Mouse (Mus musculus): Measurements from ENCODE around the gene Slco2a1. TPM values are rescaled to one million over a fixed set of nuclear protein-coding genes. Genes with fewer than 3 reads are reported as not detected.

Gene Slco2a1
- total and polyA plus RNA-seq, 2 experiments from 2014 or later: 5.7 to 10.2 TPM

DNA sequence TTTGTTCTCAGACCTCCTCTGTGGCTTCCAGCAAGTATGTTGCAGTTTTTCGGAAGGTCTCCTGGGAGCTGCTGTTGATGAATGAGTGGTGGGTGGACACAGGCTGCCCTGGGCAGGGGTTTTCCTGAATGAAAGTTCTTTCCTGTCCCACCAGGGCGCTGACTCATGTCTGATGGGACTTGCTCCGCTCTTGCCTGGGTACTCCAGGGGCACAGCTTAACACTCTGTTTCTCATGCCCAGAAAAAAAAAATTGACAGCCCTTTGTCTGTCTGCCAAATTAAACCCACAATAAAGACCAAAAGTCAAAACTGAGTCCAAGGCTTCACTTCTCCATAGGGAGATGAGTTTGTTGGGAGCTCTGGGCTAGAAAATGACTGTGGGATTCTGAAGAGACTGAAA, 44.9 kb downstream of the Slco2a1 start:
- DNase-seq (ENCODE audit: low spot score): no peak
- Histone ChIP-seq H3K4me2 (ENCODE audit: low read depth, low read length) (no peak overlapping the region), H3K4me3 (ENCODE audit: low read depth, low read length) (no peak overlapping the region), H3K9me3 (replicated peaks; ENCODE audit: control insufficient read depth, low read length) (no peaks in the 10 kb centered on the region), H3K4me1 (ENCODE audit: control insufficient read depth, insufficient read depth) (peaks cover 11% of the 10 kb centered on the region; the same call in 1 of the 2 replicates), H3K36me3 (replicated peaks; ENCODE audit: control insufficient read depth, insufficient read depth, low read length) (no peaks in the 10 kb centered on the region), H3K27me3 (ENCODE audit: control insufficient read depth, insufficient read depth, low read length) (0 out of 2 replicates have a peak, but pooled peaks cover 9% of the 10 kb centered on the region), H3K27ac (ENCODE audit: low read depth) (no peak overlapping the region), H3K9ac (replicated peaks; ENCODE audit: low read depth, low read length) (no peak overlapping the region)
- ATAC-seq (ENCODE audit: insufficient read depth, low read depth): no peak
- 73% methylated on average over 3 of the region's 3 CpGs for WGBS
- TF ChIP-seq CTCF (IDR thresholded peaks at IDR 0.05; ENCODE audit: low read depth): no peak
- TF ChIP-seq EP300 (IDR thresholded peaks at IDR 0.05; ENCODE audit: low read depth): no peak

DNA sequence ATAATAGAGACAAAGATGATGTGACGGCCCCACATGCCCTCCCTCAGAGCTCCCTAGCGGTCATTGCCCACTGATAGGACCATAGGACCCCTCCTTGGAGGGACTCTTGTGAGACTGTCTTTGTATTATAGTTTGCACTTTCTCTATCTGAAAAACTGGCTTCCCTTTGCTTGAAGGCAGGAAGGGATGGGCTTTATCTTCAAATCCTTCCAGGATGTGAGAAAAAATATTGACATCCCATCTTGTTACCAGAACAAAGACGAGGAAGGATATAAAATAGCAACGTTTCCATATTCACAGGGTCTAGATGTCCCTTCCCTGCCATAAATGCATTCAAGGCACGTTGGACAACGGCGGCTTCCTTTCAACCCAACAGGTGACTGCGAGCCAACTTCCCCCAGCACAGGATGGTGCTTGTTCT, 48.5 kb downstream of the Slco2a1 start:
- H3K4me1 ChIP-seq (ENCODE audit: control insufficient read depth, insufficient read depth): peaks cover 6% of the 10 kb centered on the region; the same call in 1 of the 2 replicates
- H3K27me3 ChIP-seq (ENCODE audit: control insufficient read depth, insufficient read depth, low read length): 0 out of 2 replicates have a peak, but pooled peaks cover 9% of the 10 kb centered on the region
- DNase-seq (ENCODE audit: low spot score) (peak; percentile 37), ATAC-seq (ENCODE audit: insufficient read depth, low read depth) (no peak)
- no peak overlapping the region; the same call in 1 of the 2 replicates for H3K27ac ChIP-seq (ENCODE audit: low read depth)
- H3K4me3 ChIP-seq (ENCODE audit: low read depth, low read length): no peak overlapping the region
- no peak overlapping the region for H3K4me2 ChIP-seq (ENCODE audit: low read depth, low read length)
- no peaks in the 10 kb centered on the region for H3K36me3 ChIP-seq (replicated peaks; ENCODE audit: control insufficient read depth, insufficient read depth, low read length)
- TF ChIP-seq EP300 (IDR thresholded peaks at IDR 0.05; ENCODE audit: low read depth): 0 out of 2 replicates have a peak, but pooled peaks have one; percentile 35
- TF ChIP-seq CTCF (IDR thresholded peaks at IDR 0.05; ENCODE audit: low read depth): no peak
- no peak overlapping the region for H3K9ac ChIP-seq (replicated peaks; ENCODE audit: low read depth, low read length)
- H3K9me3 ChIP-seq (replicated peaks; ENCODE audit: control insufficient read depth, low read length): no peaks in the 10 kb centered on the region
- 57% methylated on average over 8 of the region's 8 CpGs for WGBS

DNA sequence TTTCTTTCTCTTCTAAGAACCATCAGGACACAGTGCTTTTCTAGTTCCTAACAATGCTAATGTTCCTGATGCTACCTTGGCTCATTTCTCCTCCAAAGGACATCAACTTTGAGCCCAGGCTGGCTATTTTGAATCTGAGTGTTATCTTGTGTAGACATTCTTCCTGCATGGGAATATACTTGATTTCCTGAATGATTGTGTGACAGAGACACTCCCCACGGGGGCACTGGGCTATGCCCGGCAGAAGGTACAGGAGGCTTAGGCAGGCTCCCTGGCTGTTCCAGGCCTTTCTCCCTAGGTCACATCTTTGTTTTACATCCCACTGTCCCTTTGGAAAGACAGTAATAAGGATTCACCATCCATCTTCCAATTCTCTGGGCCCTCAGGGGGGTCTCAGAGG, 49.8 kb downstream of the Slco2a1 start:
- DNase-seq (ENCODE audit: low spot score) (no peak), ATAC-seq (ENCODE audit: insufficient read depth, low read depth) (no peak)
- H3K27ac ChIP-seq (ENCODE audit: low read depth): no peak overlapping the region
- H3K9ac ChIP-seq (replicated peaks; ENCODE audit: low read depth, low read length): no peak overlapping the region
- no peak overlapping the region for H3K4me3 ChIP-seq (ENCODE audit: low read depth, low read length)
- H3K27me3 ChIP-seq (ENCODE audit: control insufficient read depth, insufficient read depth, low read length): 0 out of 2 replicates have a peak, but pooled peaks cover 5% of the 10 kb centered on the region
- no peaks in the 10 kb centered on the region for H3K9me3 ChIP-seq (replicated peaks; ENCODE audit: control insufficient read depth, low read length)
- WGBS: 48% methylated on average over 2 of the region's 2 CpGs
- no peaks in the 10 kb centered on the region for H3K4me1 ChIP-seq (ENCODE audit: control insufficient read depth, insufficient read depth)
- H3K4me2 ChIP-seq (ENCODE audit: low read depth, low read length): no peak overlapping the region
- no peaks in the 10 kb centered on the region for H3K36me3 ChIP-seq (replicated peaks; ENCODE audit: control insufficient read depth, insufficient read depth, low read length)
- TF ChIP-seq CTCF (IDR thresholded peaks at IDR 0.05; ENCODE audit: low read depth) (no peak), EP300 (IDR thresholded peaks at IDR 0.05; ENCODE audit: low read depth) (no peak)

DNA sequence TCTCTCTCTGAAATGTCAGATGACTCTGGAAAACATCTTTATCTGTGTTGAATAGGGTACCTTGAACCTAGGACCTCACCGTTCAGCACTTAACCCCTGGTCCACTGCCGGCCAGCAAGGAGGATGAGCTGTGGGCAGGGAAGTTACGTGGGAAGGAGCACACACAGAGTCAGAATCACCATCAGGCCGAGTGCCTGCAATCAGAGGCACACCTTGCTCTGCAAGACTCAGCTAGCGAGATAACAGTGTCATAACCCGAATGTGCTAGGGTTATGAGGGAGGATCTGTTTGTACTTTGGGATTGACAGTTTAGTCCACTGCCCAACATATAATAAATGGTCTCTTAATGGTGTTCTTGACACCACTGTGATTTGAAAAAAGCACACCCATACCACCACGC, 50.2 kb downstream of the Slco2a1 start:
- Histone ChIP-seq H3K4me3 (ENCODE audit: low read depth, low read length) (no peak overlapping the region), H3K9me3 (replicated peaks; ENCODE audit: control insufficient read depth, low read length) (no peaks in the 10 kb centered on the region), H3K27me3 (ENCODE audit: control insufficient read depth, insufficient read depth, low read length) (0 out of 2 replicates have a peak, but pooled peaks cover 5% of the 10 kb centered on the region), H3K27ac (ENCODE audit: low read depth) (no peak overlapping the region), H3K4me2 (ENCODE audit: low read depth, low read length) (no peak overlapping the region), H3K36me3 (replicated peaks; ENCODE audit: control insufficient read depth, insufficient read depth, low read length) (no peaks in the 10 kb centered on the region), H3K4me1 (ENCODE audit: control insufficient read depth, insufficient read depth) (no peaks in the 10 kb centered on the region), H3K9ac (replicated peaks; ENCODE audit: low read depth, low read length) (no peak overlapping the region)
- no peak for DNase-seq (ENCODE audit: low spot score)
- 70% methylated on average over 7 of the region's 7 CpGs for WGBS
- no peak for ATAC-seq (ENCODE audit: insufficient read depth, low read depth)
- no peak for TF ChIP-seq CTCF (IDR thresholded peaks at IDR 0.05; ENCODE audit: low read depth)
- TF ChIP-seq EP300 (IDR thresholded peaks at IDR 0.05; ENCODE audit: low read depth): no peak

DNA sequence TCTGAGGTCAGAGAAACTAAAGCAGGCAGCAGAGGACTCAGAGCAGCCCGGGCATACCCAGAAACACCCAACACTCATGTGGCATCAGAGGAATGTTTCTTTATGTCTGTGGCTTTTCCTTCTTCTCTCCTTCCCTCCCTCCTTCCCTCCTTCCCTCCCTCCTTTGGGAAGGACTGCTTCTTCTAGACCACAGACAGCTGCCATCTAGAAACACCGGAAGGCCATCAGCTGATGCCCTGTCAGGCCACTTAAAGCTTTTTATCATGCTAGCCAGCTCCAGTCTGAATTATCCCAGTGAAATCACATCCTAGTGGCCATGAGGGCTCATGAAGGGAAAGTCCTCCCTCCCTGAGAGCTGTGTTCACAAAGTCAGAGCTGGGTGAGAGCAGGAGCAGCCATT, 52.1 kb downstream of the Slco2a1 start:
- Histone ChIP-seq H3K4me1 (ENCODE audit: control insufficient read depth, insufficient read depth) (0 out of 2 replicates have a peak, but pooled peaks cover 5% of the 10 kb centered on the region), H3K9me3 (replicated peaks; ENCODE audit: control insufficient read depth, low read length) (no peaks in the 10 kb centered on the region), H3K27me3 (ENCODE audit: control insufficient read depth, insufficient read depth, low read length) (0 out of 2 replicates have a peak, but pooled peaks cover 5% of the 10 kb centered on the region), H3K9ac (replicated peaks; ENCODE audit: low read depth, low read length) (no peak overlapping the region), H3K27ac (ENCODE audit: low read depth) (no peak overlapping the region), H3K36me3 (replicated peaks; ENCODE audit: control insufficient read depth, insufficient read depth, low read length) (no peaks in the 10 kb centered on the region), H3K4me2 (ENCODE audit: low read depth, low read length) (no peak overlapping the region), H3K4me3 (ENCODE audit: low read depth, low read length) (no peak overlapping the region)
- no peak for DNase-seq (ENCODE audit: low spot score)
- WGBS: 70% methylated on average over 2 of the region's 2 CpGs
- no peak for TF ChIP-seq CTCF (IDR thresholded peaks at IDR 0.05; ENCODE audit: low read depth)
- TF ChIP-seq EP300 (IDR thresholded peaks at IDR 0.05; ENCODE audit: low read depth): no peak
- ATAC-seq (ENCODE audit: insufficient read depth, low read depth): no peak

DNA sequence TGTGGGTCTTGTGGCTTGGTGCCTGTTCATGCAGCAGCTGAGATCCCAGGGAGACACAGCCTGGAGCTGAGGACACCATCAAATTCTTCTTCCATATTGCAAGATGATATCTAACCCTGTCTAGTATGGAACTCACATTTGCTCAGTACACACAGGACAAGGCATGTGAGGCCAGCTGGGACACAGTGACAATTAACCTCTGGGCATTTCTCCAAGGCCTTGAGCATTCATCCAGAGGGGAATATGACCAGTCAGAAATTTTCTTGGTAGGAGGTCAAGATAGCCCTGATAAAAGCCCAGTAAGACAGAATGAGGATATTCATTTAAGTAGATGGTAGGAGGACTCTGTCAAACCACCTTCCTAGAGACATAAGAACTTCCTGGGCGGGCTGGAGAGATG, 56.9 kb downstream of the Slco2a1 start:
- H3K27me3 ChIP-seq (ENCODE audit: control insufficient read depth, insufficient read depth, low read length): no peaks in the 10 kb centered on the region
- WGBS: 90% methylated on average over 1 of the region's 1 CpGs
- H3K4me3 ChIP-seq (ENCODE audit: low read depth, low read length): no peak overlapping the region
- no peaks in the 10 kb centered on the region for H3K9me3 ChIP-seq (replicated peaks; ENCODE audit: control insufficient read depth, low read length)
- DNase-seq (ENCODE audit: low spot score) (no peak), ATAC-seq (ENCODE audit: insufficient read depth, low read depth) (no peak)
- H3K36me3 ChIP-seq (replicated peaks; ENCODE audit: control insufficient read depth, insufficient read depth, low read length): no peaks in the 10 kb centered on the region
- H3K4me1 ChIP-seq (ENCODE audit: control insufficient read depth, insufficient read depth): 0 out of 2 replicates have a peak, but pooled peaks cover 5% of the 10 kb centered on the region
- TF ChIP-seq CTCF (IDR thresholded peaks at IDR 0.05; ENCODE audit: low read depth) (no peak), EP300 (IDR thresholded peaks at IDR 0.05; ENCODE audit: low read depth) (no peak)
- H3K4me2 ChIP-seq (ENCODE audit: low read depth, low read length): no peak overlapping the region
- no peak overlapping the region for H3K9ac ChIP-seq (replicated peaks; ENCODE audit: low read depth, low read length)
- H3K27ac ChIP-seq (ENCODE audit: low read depth): no peak overlapping the region

All from heart, postnatal 0 days (tissue).